Mouse (Mus musculus) cerebellum, postnatal 4 days (tissue): ENCODE measurements around the gene Atcay.
"Not testable (repeated sequence)": the region's sequence is repeated elsewhere in the genome, so short reads cannot be mapped to it uniquely, and the experiment has no call there.

Source experiments
- DNase-seq, 2 experiments: peaks; one replicate each; pipeline ENCODE4 v3.0.0; 2022; ENCODE audit warnings: low spot score in 2 of 2, mixed read lengths in 1 of 2

Gene Atcay

GRCm38 (mm10) chr10:81200141-81200540, 30.5 kb downstream of the Atcay start:
- DNase-seq: no peak

GRCm38 (mm10) chr10:81198990-81199389, 31.6 kb downstream of the Atcay start:
- DNase-seq: no peak

GRCm38 (mm10) chr10:81198230-81198629, 32.4 kb downstream of the Atcay start:
- DNase-seq: peak in 1 of 2 experiments; percentile 73

GRCm38 (mm10) chr10:81197305-81197704, 33.3 kb downstream of the Atcay start:
- DNase-seq: no peak

GRCm38 (mm10) chr10:81196470-81197065, 34.1 kb downstream of the Atcay start:
- DNase-seq: no peak

GRCm38 (mm10) chr10:81195300-81195699, 35.3 kb downstream of the Atcay start:
- DNase-seq: no peak

- no peak for DNase-seq
These were observed 36.5 kb downstream of the Atcay start for GRCm38 (mm10) chr10:81193991-81194774.

- DNase-seq: no peak
These were observed 37.6 kb downstream of the Atcay start for GRCm38 (mm10) chr10:81192968-81193501.

- peak in 1 of 2 experiments; percentile 78 for DNase-seq
These were observed 38.2 kb downstream of the Atcay start for GRCm38 (mm10) chr10:81192270-81192967.

- no peak for DNase-seq
These were observed 39.2 kb downstream of the Atcay start for GRCm38 (mm10) chr10:81191342-81191982.

- DNase-seq: no peak
These were observed 39.7 kb downstream of the Atcay start for GRCm38 (mm10) chr10:81190912-81191321.

- DNase-seq: no peak
These were observed 40.3 kb downstream of the Atcay start for GRCm38 (mm10) chr10:81190236-81190911.

GRCm38 (mm10) chr10:81189821-81190220, 40.8 kb downstream of the Atcay start:
- no peak for DNase-seq

- no peak for DNase-seq
These were observed 43.5 kb downstream of the Atcay start for GRCm38 (mm10) chr10:81187161-81187560.

- no peak for DNase-seq
These were observed 45.9 kb downstream of the Atcay start for GRCm38 (mm10) chr10:81184765-81185164.

GRCm38 (mm10) chr10:81183805-81184204, 46.8 kb downstream of the Atcay start, which contains the start of gene 4930442H23Rik:
Gene 4930442H23Rik (minus strand): TSS chr10:81183849.
- DNase-seq: no peak

- DNase-seq: peak; percentile 90 to 95
These were observed 48.0 kb downstream of the Atcay start, which contains the start of gene Dapk3 for GRCm38 (mm10) chr10:81182336-81183333. Gene Dapk3 (plus strand): TSS chr10:81183005.

GRCm38 (mm10) chr10:81181860-81182259, 48.8 kb downstream of the Atcay start:
- not testable (repeated sequence) for DNase-seq

- no peak for DNase-seq
These were observed 49.7 kb downstream of the Atcay start for GRCm38 (mm10) chr10:81180946-81181345.
